Mouse (Mus musculus) stomach, postnatal 0 days (tissue): Measurements from ENCODE around the gene Oxsr1.

Experiments
- CTCF ChIP-seq: IDR thresholded peaks from 2 replicates; pipeline ENCODE4 v1.5.1; 2016; ENCODE audit warnings: antibody characterized with exemption, low read depth, mild to moderate bottlenecking, moderate library complexity
- EP300 ChIP-seq: optimal IDR thresholded peaks from 2 replicates; pipeline ENCODE3; 2016; ENCODE audit warnings: antibody characterized with exemption

GRCm38 (mm10) chr9:119363229-119363628 lies 41.0 kb upstream of the Oxsr1 start:
- no peak for TF ChIP-seq CTCF
- no peak for TF ChIP-seq EP300
